Mouse (Mus musculus) brown adipose tissue, adult 24 weeks (tissue): ENCODE results near the gene Mettl16. TPM values are rescaled to one million over a fixed set of nuclear protein-coding genes. Genes with fewer than 3 reads are reported as not detected.
A peak's percentile ranks its signal among the peaks of the same experiment; 100 is the strongest.

Experiments used
- H3K27ac ChIP-seq: fragments of 200-500 bp; replicated peaks from 2 replicates; pipeline ENCODE4 v1.5.1; 2012; ENCODE audit warnings: low read depth, mild to moderate bottlenecking, low read length
- H3K4me1 ChIP-seq: fragments of 200-500 bp; 2 replicates; pipeline ENCODE4 v1.6.1; 2012; ENCODE audit warnings: low read length, mixed read lengths; ENCODE audit not compliant: control insufficient read depth, insufficient read depth, insufficient read length
- H3K4me3 ChIP-seq: fragments of 200-500 bp; 2 replicates; pipeline ENCODE4 v1.5.1; 2012; ENCODE audit warnings: low read depth, mild to moderate bottlenecking, low read length, moderate library complexity; ENCODE audit not compliant: insufficient read depth
- polyA plus RNA-seq: library from polyadenylated mRNA; stranded (reverse); fragments of >200 nt; gene quantifications from 2 replicates; pipeline ENCODE4 v1.2.4, GENCODE M21; 2012; ENCODE audit not compliant: missing spikeins, insufficient read depth, insufficient read length

Mettl16 gene
- 11.1 and 12.7 TPM in 2 replicates for polyA plus RNA-seq

- Histone ChIP-seq H3K27ac (peak within 1 kb of the TSS; percentile 76), H3K4me3 (peak within 1 kb of the TSS; percentile 92), H3K4me1 (peaks cover 3% of the 10 kb centered on the region)
These were observed at the start of gene Mettl16 for GRCm38 (mm10) chr11:74770595-74771207. Mettl16 (plus strand) TSS chr11:74770830.

DNA sequence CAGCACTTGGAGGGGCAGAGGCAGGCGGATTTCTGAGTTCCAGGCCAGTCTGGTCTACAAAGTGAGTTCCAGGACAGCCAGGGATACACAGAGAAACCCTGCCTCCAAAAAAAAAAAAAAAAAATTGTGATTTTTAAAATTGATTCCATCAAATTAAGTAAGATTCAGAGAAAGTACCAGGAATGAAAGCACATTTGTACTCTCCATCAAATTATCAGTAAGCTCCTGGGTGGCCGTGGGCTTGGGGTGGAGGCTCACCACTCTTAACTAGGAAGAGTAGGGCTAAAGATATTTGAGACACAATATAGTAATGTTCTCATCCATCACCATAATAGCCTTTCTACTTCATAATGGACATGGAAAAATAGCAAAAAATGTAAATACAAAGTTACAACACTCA is 49.5 kb upstream of the Mettl16 start:
- Histone ChIP-seq H3K4me3 (no peak overlapping the region), H3K4me1 (peaks cover 14% of the 10 kb centered on the region), H3K27ac (no peak overlapping the region)

GRCm38 (mm10) chr11:74721971-74722370 is 48.7 kb upstream of the Mettl16 start:
- Histone ChIP-seq H3K27ac (no peak overlapping the region), H3K4me1 (peaks cover 11% of the 10 kb centered on the region), H3K4me3 (peak overlapping the region; percentile 37; the same call in 1 of the 2 replicates)

DNA sequence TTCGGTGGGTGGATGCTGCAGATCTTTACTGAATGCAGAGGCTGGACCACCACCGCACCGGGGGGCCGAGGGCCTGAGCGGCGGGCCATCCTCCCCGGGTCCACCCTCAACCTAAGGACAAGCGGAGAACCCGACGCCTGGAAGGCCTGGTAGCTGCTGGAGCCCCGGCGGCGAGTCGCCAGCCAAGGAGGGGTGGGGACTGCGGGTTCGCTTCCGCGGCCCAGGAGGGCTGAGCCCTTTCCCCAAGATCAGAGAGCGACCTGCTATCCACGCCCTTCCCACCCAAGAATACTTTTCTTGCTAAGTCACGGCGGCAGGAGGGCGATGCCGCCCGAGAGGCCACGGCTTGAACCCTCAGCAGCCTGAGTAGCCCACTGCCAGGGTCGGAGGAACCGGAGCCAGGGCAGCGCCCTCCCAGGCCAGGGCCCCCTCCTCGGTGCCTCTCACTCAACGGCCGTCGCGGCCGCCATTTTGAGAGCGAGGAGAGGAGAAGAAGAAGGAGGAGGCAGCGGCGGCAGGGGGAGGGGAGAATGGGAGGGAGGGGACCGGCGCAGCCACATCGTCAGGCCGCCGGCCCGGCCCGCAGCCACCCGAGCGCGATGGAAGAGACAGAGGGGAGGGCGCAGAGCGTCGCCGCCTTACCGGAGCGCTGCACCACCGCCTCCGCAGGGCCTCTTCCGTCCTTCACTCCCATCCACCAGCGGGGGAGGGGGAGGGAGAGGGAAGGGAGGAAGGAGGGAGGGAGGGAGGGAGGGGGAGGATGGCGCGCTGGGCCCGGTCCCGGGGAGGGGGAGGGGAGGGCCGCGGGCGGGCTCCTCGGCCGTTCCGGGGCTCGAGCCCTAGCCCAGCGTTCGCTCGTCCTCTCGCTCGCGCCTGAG is 47.0 kb upstream of the Mettl16 start:
- Histone ChIP-seq H3K27ac (peak overlapping the region; percentile 95), H3K4me1 (peaks cover 11% of the 10 kb centered on the region), H3K4me3 (peak overlapping the region; percentile 88)

- Histone ChIP-seq H3K27ac (peak within 1 kb of the TSS; percentile 98), H3K4me3 (peak within 1 kb of the TSS; percentile 88), H3K4me1 (peaks cover 10% of the 10 kb centered on the region)
These were observed 46.3 kb upstream of the Mettl16 start, which contains the start of gene Pafah1b1 for GRCm38 (mm10) chr11:74724235-74724791. Pafah1b1 (minus strand) TSS chr11:74724670.

DNA sequence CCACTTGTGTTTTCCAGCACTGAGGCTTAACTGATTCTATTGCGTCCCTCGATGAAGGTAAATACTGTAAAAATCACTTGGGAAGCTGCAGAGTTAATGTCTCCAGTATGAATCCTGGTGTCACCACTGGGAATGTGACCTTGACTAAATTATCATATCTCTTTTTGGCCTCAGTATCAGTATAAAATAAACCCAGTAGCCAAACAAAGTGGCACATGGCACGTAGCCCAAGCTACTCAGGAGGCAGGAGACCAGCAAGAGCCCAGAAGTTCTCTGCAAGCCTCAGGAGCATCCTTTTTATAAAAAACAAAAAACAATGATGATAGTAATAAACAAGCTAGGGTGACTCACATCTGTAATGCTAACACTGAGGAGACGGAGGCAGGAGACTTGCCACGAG is 45.4 kb upstream of the Mettl16 start:
- Histone ChIP-seq H3K27ac (no peak overlapping the region), H3K4me3 (no peak overlapping the region), H3K4me1 (peaks cover 5% of the 10 kb centered on the region)

DNA sequence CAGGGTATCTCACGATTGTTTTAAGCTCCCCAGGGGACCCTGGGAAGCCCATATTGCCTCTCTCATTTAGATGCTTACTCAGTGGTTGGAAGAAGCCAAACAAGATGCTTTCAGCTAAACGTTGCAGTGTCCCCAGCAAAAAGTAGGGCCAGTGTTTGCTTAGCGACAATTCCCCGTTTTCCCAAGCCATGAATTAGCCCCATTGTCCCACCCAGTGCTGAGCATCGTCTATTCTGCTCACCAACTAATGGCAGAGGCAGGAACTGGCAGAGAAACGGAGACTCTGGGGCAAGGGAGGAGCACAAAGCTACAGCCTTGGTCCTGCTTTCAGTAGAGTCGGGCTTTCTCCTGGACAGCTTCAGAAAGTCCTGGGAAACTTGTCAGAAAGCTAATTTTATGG is 35.7 kb upstream of the Mettl16 start:
- H3K27ac ChIP-seq, result no peak overlapping the region
- no peaks in the 10 kb centered on the region for H3K4me1 ChIP-seq

DNA sequence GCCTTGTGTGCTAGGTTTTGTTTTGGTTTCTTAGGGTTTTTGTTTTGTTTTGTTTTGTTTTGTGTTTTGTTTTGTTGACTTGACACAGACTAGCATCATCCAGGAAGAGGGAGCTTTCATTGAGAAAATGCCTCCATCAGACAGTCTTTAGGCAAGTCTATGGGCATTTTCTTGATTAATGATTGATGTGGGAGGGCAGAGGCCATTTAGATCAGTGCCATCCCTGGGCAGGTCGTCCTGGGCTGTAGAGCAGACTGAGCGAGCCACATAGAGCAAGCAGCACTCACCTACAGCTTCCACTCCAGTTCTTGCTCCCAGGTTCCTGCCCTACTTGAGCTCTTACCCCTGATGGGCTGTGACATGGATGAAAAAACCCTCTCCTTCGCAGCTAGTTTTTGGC is 32.8 kb upstream of the Mettl16 start:
- Histone ChIP-seq H3K4me3 (no peak overlapping the region), H3K4me1 (no peaks in the 10 kb centered on the region), H3K27ac (no peak overlapping the region)

More for the DNA sequence above, 35.7 kb upstream of the Mettl16 start:
- H3K4me3 ChIP-seq, result no peak overlapping the region

GRCm38 (mm10) chr11:74748022-74748421 is 22.6 kb upstream of the Mettl16 start:
- H3K4me1 ChIP-seq, result no peaks in the 10 kb centered on the region
- no peak overlapping the region for H3K27ac ChIP-seq

DNA sequence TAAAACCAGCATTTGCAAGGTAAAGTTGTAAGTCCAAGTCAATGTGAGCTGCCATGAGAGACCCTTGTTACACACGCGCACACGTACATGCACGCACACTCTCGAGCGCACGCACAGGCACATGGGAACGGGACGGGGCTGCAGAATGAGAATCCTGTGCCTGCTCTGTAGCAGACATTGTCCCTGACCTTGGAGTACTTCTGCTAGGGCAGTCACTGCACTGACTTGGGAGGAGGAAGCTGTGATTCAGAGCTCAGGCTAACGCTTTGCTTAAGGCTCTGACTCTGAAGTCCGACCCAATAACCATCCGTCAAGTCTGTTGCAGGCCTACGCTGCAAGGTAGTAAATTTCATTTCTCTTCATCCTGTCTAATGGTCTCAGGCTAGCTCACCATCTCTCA is 21.4 kb upstream of the Mettl16 start:
- H3K4me1 ChIP-seq, result no peaks in the 10 kb centered on the region
- H3K4me3 ChIP-seq, result no peak overlapping the region
- H3K27ac ChIP-seq, result no peak overlapping the region

More at GRCm38 (mm10) chr11:74748022-74748421, 22.6 kb upstream of the Mettl16 start:
- H3K4me3 ChIP-seq, result no peak overlapping the region

- Histone ChIP-seq H3K27ac (no peak overlapping the region), H3K4me3 (no peak overlapping the region), H3K4me1 (no peaks in the 10 kb centered on the region)
These were observed 19.8 kb upstream of the Mettl16 start for GRCm38 (mm10) chr11:74750662-74751351.

- H3K4me3 ChIP-seq, result no peak overlapping the region
- H3K27ac ChIP-seq, result no peak overlapping the region
- no peaks in the 10 kb centered on the region for H3K4me1 ChIP-seq
These were observed 19.1 kb upstream of the Mettl16 start for GRCm38 (mm10) chr11:74751352-74752066.

GRCm38 (mm10) chr11:74756631-74757030 is 14.0 kb upstream of the Mettl16 start:
- H3K27ac ChIP-seq, result no peak overlapping the region
- H3K4me1 ChIP-seq, result no peaks in the 10 kb centered on the region
- H3K4me3 ChIP-seq, result no peak overlapping the region

- no peaks in the 10 kb centered on the region for H3K4me1 ChIP-seq
- H3K4me3 ChIP-seq, result no peak overlapping the region
- no peak overlapping the region for H3K27ac ChIP-seq
These were observed 9.5 kb upstream of the Mettl16 start for GRCm38 (mm10) chr11:74761011-74761705.
